Comparison of ENCODE assay signal across 14 mouse cellular contexts in the genomic region with DNA sequence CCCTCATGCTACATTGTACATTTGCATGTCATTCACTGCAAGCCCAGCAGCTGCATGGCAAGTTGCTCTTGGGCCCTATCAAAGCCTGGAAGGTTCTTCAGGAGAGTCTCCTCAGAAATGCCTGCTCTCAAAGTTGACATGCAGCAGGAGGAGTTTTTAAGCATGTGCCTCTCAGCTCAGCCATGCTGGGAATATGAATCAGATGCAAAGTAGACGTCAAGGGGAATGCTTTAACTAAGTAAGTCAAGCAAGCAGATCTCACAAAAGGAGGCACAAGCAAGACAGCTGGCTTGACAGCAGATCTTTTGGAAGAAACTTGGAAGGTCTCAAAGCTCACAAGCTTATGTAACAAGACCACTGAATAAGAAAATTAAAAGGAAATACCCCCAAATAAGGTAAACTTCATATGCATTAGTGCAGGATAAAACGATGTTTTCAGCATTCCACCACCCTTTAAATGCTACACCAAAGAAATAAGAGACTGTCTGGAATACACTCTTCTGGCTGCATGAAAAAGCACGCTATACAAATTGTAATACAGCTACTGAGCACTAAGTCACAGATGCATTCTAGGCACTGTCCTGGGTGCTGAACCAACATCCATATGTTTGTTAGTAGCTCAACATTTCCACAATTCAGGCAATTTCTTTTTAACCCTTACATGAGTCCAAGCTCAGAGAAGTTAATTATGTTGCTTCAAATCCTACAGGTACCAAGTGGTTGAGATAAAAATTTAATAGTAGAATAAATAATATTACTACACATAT.
DNase-seq lines count a peak whose midpoint lies in the region; ATAC-seq and TF ChIP-seq lines count a peak whose summit lies in the region.
"Had no signal": no experiment of that assay in that cellular context is flagged by ENCODE, and none has a peak within 500 bp of the region (broad histone marks: within the 10 kb centered on the region; RNA-seq: fewer than 3 reads in every experiment).

No protein-coding gene starts in this region.

- TF ChIP-seq CTCF in hindbrain, postnatal 0 days (IDR thresholded peaks at IDR 0.05; ENCODE audit: low read depth), result no peak
- no peak for TF ChIP-seq CTCF in MEL (IDR thresholded peaks at IDR 0.05 in 2 of 3, conservative IDR thresholded peaks at IDR 0.05 in 1 of 3; ENCODE audit: control insufficient read depth in 1 of 3, insufficient read depth in 1 of 3, low read depth in 2 of 3, low read length in 3 of 3, poor library complexity in 1 of 3, severe bottlenecking in 1 of 3)

- TF ChIP-seq EP300 in MEL (IDR thresholded peaks at IDR 0.05; ENCODE audit: low read depth in 1 of 2, low read length in 2 of 2), result no peak

- no peaks in the 10 kb centered on the region for H3K27me3 ChIP-seq in hindbrain, postnatal 0 days (ENCODE audit: insufficient read depth, low read length)
- H3K27me3 ChIP-seq in hindbrain, embryonic 10.5 days (ENCODE audit: insufficient read depth, poor library complexity, severe bottlenecking), result no peaks in the 10 kb centered on the region
- H3K27me3 ChIP-seq in MEL (ENCODE audit: control insufficient read depth in 1 of 2, insufficient read depth in 2 of 2, low read length in 2 of 2), result no peaks in the 10 kb centered on the region
- no peaks in the 10 kb centered on the region for H3K27me3 ChIP-seq in limb, embryonic 10.5 days (ENCODE audit: low read depth, poor library complexity, severe bottlenecking)
- H3K27me3 ChIP-seq: limb, embryonic 13.5 days had no signal

- DNase-seq in hindbrain, postnatal 0 days (ENCODE audit: low spot score), result peak; percentile 42
- DNase-seq in hindbrain, embryonic 10.5 days (ENCODE audit: low spot score), result no peak
- DNase-seq in 3T3-L1 (ENCODE audit: low read depth, low spot score) (peak; percentile 5), MEL (ENCODE audit: low read depth, low spot score) (peak; percentile 7)
- peak; percentile 31 for DNase-seq in limb, embryonic 10.5 days (ENCODE audit: low spot score)
- no peak for DNase-seq in heart, adult 9 months (ENCODE audit: low spot score in 2 of 2)
- no peak for DNase-seq in T-cell, adult 2 months (ENCODE audit: low spot score)
- DNase-seq: cerebellum, postnatal 36 days; gastrocnemius, postnatal 36 days; right cerebral cortex, postnatal 25 days; thymus, postnatal 4 days had no signal

- H3K9ac ChIP-seq in hindbrain, postnatal 0 days (replicated peaks; ENCODE audit: low read length), result no peak overlapping the region
- H3K9ac ChIP-seq in MEL (ENCODE audit: control insufficient read depth, low read depth, low read length, poor library complexity, severe bottlenecking), result no peak overlapping the region
- H3K9ac ChIP-seq: limb, embryonic 13.5 days had no signal

- ATAC-seq in hindbrain, postnatal 0 days, result no peak
- ATAC-seq: activated CD4-positive, CD25-positive, alpha-beta regulatory T cell, adult 4 months; lung, postnatal 0 days had no signal

- WGBS in hindbrain, postnatal 0 days, result 32% methylated on average over 3 of the region's 3 CpGs
- 55% methylated on average over 3 of the region's 3 CpGs for WGBS in hindbrain, embryonic 10.5 days
- 58% methylated on average over 3 of the region's 3 CpGs for WGBS in limb, embryonic 10.5 days

- no peaks in the 10 kb centered on the region for H3K4me1 ChIP-seq in hindbrain, postnatal 0 days (ENCODE audit: insufficient read depth, low read length)
- peaks cover 6% of the 10 kb centered on the region; the same call in 1 of the 2 replicates for H3K4me1 ChIP-seq in hindbrain, embryonic 10.5 days (replicated peaks)
- H3K4me1 ChIP-seq in MEL (ENCODE audit: control insufficient read depth in 1 of 2, insufficient read depth in 2 of 2, low read length in 2 of 2), result no peaks in the 10 kb centered on the region
- H3K4me1 ChIP-seq in limb, embryonic 10.5 days, result no peaks in the 10 kb centered on the region
- H3K4me1 ChIP-seq: limb, embryonic 13.5 days had no signal

- TF ChIP-seq RAD21 in MEL (IDR thresholded peaks at IDR 0.05; ENCODE audit: low read depth, low read length), result no peak

- H3K36me3 ChIP-seq in hindbrain, postnatal 0 days (ENCODE audit: insufficient read depth, low read length), result no peaks in the 10 kb centered on the region
- H3K36me3 ChIP-seq in hindbrain, embryonic 10.5 days, result no peaks in the 10 kb centered on the region
- no peaks in the 10 kb centered on the region for H3K36me3 ChIP-seq in MEL (ENCODE audit: control insufficient read depth in 1 of 2, insufficient read depth in 2 of 2, low read length in 2 of 2)
- no peaks in the 10 kb centered on the region for H3K36me3 ChIP-seq in limb, embryonic 10.5 days
- H3K36me3 ChIP-seq: limb, embryonic 13.5 days had no signal

- H3K4me3 ChIP-seq in hindbrain, postnatal 0 days (ENCODE audit: low read length), result no peak overlapping the region
- H3K4me3 ChIP-seq in hindbrain, embryonic 10.5 days, result no peak overlapping the region
- no peak overlapping the region for H3K4me3 ChIP-seq in MEL (ENCODE audit: control insufficient read depth in 1 of 2, insufficient read depth in 1 of 2, low read depth in 2 of 2, low read length in 2 of 2)
- H3K4me3 ChIP-seq in limb, embryonic 10.5 days, result no peak overlapping the region
- H3K4me3 ChIP-seq: limb, embryonic 13.5 days had no signal

- H3K4me2 ChIP-seq in hindbrain, postnatal 0 days (ENCODE audit: low read depth, low read length), result no peak overlapping the region
- H3K4me2 ChIP-seq: limb, embryonic 13.5 days had no signal

- H3K27ac ChIP-seq in hindbrain, postnatal 0 days, result no peak overlapping the region
- H3K27ac ChIP-seq in hindbrain, embryonic 10.5 days, result no peak overlapping the region
- no peak overlapping the region for H3K27ac ChIP-seq in MEL (ENCODE audit: control insufficient read depth, low read depth, low read length)
- no peak overlapping the region for H3K27ac ChIP-seq in limb, embryonic 10.5 days
- H3K27ac ChIP-seq: limb, embryonic 13.5 days had no signal

- no peaks in the 10 kb centered on the region for H3K79me2 ChIP-seq in MEL (ENCODE audit: control insufficient read depth, insufficient read depth, low read length, poor library complexity)

- H3K9me3 ChIP-seq in hindbrain, postnatal 0 days (ENCODE audit: low read length), result no peaks in the 10 kb centered on the region
- H3K9me3 ChIP-seq in hindbrain, embryonic 10.5 days, result no peaks in the 10 kb centered on the region
- no peaks in the 10 kb centered on the region for H3K9me3 ChIP-seq in MEL (replicated peaks; ENCODE audit: insufficient read depth, low read length)
- no peaks in the 10 kb centered on the region for H3K9me3 ChIP-seq in limb, embryonic 10.5 days (replicated peaks)
- H3K9me3 ChIP-seq: limb, embryonic 13.5 days had no signal

- no peak for TF ChIP-seq POLR2A in MEL (IDR thresholded peaks at IDR 0.05; ENCODE audit: control insufficient read depth in 1 of 2, insufficient read depth in 1 of 2, low read depth in 1 of 2, low read length in 2 of 2, poor library complexity in 1 of 2)

TF ChIP-seq in MEL, 35 proteins besides CTCF, POLR2A, EP300 and RAD21:
- TF ChIP-seq UBTF (IDR thresholded peaks at IDR 0.05; ENCODE audit: borderline replicate concordance, insufficient read depth, low read depth, low read length), result no peak
- TF ChIP-seq TBP (IDR thresholded peaks at IDR 0.05; ENCODE audit: low read depth, low read length), result no peak
- no peak for TF ChIP-seq HCFC1 (IDR thresholded peaks at IDR 0.05; ENCODE audit: low read depth, low read length)
- no peak for TF ChIP-seq MYC (IDR thresholded peaks at IDR 0.05; ENCODE audit: low read depth, low read length)
- no peak for TF ChIP-seq ZKSCAN1 (IDR thresholded peaks at IDR 0.05; ENCODE audit: low read depth, low read length)
- TF ChIP-seq GATA1 (IDR thresholded peaks at IDR 0.05; ENCODE audit: low read depth, low read length), result no peak
TF ChIP-seq in MEL: peak in this region for 0.

Comparison
In these comparisons a context has a peak if more than half of its experiments do, and no peak if none do; other contexts are left out.
1. DNase-seq: peak in hindbrain, postnatal 0 days (single experiment), 3T3-L1 (single experiment), MEL (single experiment) and limb, embryonic 10.5 days (single experiment); none in hindbrain, embryonic 10.5 days (single experiment), heart, adult 9 months (0 of 2) and T-cell, adult 2 months (single experiment).